Mouse (Mus musculus): ENCODE results near the gene Ngdn. TPM values are rescaled to one million over a fixed set of nuclear protein-coding genes. Genes with fewer than 3 reads are reported as not detected.
"Not testable (repeated sequence)": the region's sequence is repeated elsewhere in the genome, so short reads cannot be mapped to it uniquely, and the experiment has no call there.

Gene Ngdn
- 56.2 and 57.1 TPM in 2 replicates for polyA plus RNA-seq (2015; fragmentation: Nextera tagmentation; extraction: Ambion mirVana)

DNA sequence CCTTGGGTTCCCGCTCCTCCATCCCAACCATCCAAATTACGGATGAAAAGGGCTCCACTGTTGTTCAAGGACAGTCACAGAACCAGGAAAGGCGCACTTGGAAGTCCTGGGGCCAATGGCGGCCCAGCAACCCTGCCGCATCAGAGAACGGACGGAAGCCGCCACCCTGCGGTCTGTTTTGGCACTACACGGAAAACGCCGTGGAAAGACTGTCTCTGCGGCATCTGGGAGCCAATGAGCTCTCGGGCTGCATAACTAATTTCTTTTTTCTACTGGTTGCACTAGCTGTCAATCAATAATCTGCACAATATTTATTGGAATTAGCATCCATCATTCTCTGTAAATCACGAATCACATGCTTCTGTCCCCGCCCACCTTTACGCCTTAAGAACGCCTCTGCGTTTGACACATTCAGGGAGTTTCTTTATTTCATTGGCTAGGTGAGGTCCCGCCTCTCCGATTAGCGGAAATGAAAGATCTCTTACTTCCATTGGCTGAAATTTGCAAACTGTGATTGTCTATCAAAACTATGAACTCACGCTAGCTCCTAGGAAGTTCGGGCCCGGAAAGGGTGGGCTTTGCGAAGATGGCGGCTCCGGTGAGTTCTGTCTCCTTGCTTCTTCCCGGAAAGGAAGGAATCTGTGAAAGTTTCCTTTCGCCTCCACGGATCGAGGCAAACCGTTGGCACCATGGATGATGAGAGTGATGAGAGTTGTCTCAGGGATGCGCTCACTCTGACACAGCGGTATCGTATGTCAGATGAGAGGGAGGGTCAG lies at the start of gene Ngdn:
Gene Ngdn, plus strand, starts transcription at position 464 of the 776 bp plus-strand sequence.
- peaks cover 4% of the 10 kb centered on the region; the same call in 1 of the 2 replicates for H3K4me1 ChIP-seq (replicated peaks)
- peak within 1 kb of the TSS; percentile 78 for H3K4me3 ChIP-seq
- WGBS: under 1% methylated on average over 36 of the region's 36 CpGs
- peak; percentile 94 for ATAC-seq (replicated peaks; ENCODE audit: insufficient number of reproducible peaks, insufficient read depth, low FRiP score, low read depth)
- peak within 1 kb of the TSS; percentile 95 for H3K27ac ChIP-seq
- peak within 1 kb of the TSS; percentile 75 for H3K4me2 ChIP-seq
- H3K27me3 ChIP-seq: no peaks in the 10 kb centered on the region
- H3K9ac ChIP-seq: peak within 1 kb of the TSS; percentile 79
- no peaks in the 10 kb centered on the region for H3K9me3 ChIP-seq (replicated peaks)
- H3K36me3 ChIP-seq: peaks cover 17% of the 10 kb centered on the region

DNA sequence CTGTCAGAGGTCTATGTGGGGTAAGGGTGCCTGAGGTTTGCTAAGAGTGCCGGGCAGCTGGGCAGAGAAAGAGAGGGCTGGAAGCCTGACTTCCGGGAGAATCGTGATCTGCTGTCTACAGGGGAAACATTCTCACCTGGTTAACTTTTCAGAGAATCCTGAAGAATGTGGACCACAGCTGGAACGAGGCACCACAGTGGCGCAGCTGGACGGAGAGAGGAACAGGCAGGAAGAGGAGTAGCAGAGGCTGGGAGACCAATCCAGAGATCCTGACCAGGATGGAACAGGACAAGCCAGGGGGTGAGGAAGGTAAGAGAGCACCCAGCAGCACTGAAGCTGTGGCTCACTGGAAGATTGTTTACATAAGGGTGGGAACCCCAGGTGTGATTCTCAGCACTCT lies 49.6 kb upstream of the Ngdn start:
- 36% methylated on average over 6 of the region's 6 CpGs for WGBS
- Histone ChIP-seq H3K36me3 (peaks cover 4% of the 10 kb centered on the region; the same call in 1 of the 2 replicates), H3K4me1 (replicated peaks) (peaks cover 47% of the 10 kb centered on the region), H3K27me3 (no peaks in the 10 kb centered on the region), H3K4me3 (peak overlapping the region; percentile 51), H3K4me2 (peak overlapping the region; percentile 56), H3K9ac (peak overlapping the region; percentile 46), H3K27ac (peak overlapping the region; percentile 90), H3K9me3 (replicated peaks) (no peaks in the 10 kb centered on the region)
- ATAC-seq (replicated peaks; ENCODE audit: insufficient number of reproducible peaks, insufficient read depth, low FRiP score, low read depth): no peak

DNA sequence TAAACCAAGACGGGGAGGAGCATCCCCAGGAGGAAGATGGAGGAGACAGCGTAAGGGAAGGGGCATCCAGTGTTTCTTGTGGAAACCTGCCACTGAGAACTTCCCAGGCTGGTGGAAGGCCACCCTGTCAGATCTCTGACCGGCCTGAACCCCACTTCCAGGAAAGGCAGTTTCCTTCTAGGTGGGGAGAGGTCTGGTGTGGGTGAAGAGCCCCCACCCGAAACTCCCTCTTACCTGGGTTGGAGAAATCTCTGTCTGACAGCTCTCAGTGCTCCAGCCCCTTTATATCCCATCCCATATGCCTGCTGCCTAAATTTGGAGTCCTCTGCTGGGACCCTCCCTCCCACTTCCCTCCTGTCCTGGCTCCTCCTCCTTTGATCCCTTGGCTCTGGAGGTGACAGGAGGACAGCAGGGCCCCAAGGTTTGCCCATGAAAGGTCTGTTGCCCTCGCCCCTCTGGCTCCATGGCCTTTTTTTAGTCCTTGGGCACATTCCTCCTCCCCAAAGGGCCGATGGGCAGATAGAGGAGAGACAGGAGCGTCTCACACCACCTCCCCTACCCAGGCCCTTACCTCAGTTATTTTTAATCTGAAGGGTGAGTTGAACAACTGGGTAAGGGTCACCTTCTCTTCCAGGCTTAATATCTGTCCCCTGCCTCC lies 48.8 kb upstream of the Ngdn start, which contains the start of gene Myh6:
Gene Myh6, minus strand, starts transcription at position 608 of the 658 bp plus-strand sequence.
- Histone ChIP-seq H3K36me3 (peaks cover 10% of the 10 kb centered on the region), H3K4me1 (replicated peaks) (peaks cover 39% of the 10 kb centered on the region), H3K9me3 (replicated peaks) (no peaks in the 10 kb centered on the region), H3K4me2 (peak within 1 kb of the TSS; percentile 56), H3K4me3 (peak within 1 kb of the TSS; percentile 51), H3K9ac (peak within 1 kb of the TSS; percentile 46), H3K27ac (peak within 1 kb of the TSS; percentile 90), H3K27me3 (no peaks in the 10 kb centered on the region)
- 38% methylated on average over 7 of the region's 7 CpGs for WGBS
- ATAC-seq (replicated peaks; ENCODE audit: insufficient number of reproducible peaks, insufficient read depth, low FRiP score, low read depth): peak; percentile 41

DNA sequence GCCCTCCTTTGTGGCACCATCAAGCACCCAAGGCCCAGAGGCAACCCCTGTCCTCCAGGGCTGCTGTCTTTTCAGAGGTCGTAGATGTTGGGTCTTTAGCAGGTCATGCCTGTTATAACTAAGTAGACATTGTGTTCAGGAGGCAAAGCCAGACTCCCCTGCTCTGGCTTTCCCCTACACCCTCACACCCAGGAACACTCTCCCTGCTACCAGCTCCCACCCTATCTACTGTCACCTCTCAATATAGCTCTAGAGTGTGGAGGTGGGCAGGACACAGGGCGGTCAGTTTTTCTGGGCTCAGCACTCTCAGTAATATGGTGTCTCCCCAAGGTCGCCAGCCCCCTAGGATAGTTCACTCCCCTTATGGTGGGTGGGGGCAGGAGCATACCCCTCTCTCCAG lies 47.4 kb upstream of the Ngdn start:
- H3K4me1 ChIP-seq (replicated peaks): peaks cover 40% of the 10 kb centered on the region
- WGBS: 42% methylated on average over 3 of the region's 3 CpGs
- H3K27me3 ChIP-seq: no peaks in the 10 kb centered on the region
- peaks cover 22% of the 10 kb centered on the region for H3K36me3 ChIP-seq
- no peaks in the 10 kb centered on the region for H3K9me3 ChIP-seq (replicated peaks)
- peak overlapping the region; percentile 32 for H3K9ac ChIP-seq
- peak; percentile 7; the same call in 1 of the 2 replicates for ATAC-seq (replicated peaks; ENCODE audit: insufficient number of reproducible peaks, insufficient read depth, low FRiP score, low read depth)
- no peak overlapping the region for H3K4me3 ChIP-seq
- H3K4me2 ChIP-seq: peak overlapping the region; percentile 56
- peak overlapping the region; percentile 90 for H3K27ac ChIP-seq

DNA sequence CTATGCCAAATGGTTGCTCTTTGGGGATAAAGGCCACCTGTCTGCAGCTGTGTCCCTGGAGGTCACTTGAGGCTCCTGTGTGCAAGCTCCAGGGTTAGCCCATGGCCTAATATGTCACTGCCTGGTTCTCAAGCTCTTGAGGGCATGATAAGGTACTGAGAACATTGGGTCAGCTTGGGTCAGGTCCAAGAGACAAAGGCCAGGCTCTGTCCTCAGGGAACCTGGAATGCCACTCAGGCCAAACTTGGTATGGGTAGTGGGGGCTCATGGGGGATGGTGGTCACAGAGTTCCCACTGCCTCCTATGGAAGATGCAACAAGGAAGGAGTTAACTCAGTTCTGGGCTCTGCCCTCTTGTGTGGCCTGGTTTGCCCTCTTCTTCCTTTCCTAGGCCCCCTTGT lies 46.9 kb upstream of the Ngdn start:
- H3K9me3 ChIP-seq (replicated peaks): no peaks in the 10 kb centered on the region
- H3K4me3 ChIP-seq: no peak overlapping the region
- peak overlapping the region; percentile 32; the same call in 1 of the 2 replicates for H3K9ac ChIP-seq
- H3K4me2 ChIP-seq: no peak overlapping the region
- H3K27ac ChIP-seq: peak overlapping the region; percentile 90
- peaks cover 26% of the 10 kb centered on the region for H3K36me3 ChIP-seq
- ATAC-seq (replicated peaks; ENCODE audit: insufficient number of reproducible peaks, insufficient read depth, low FRiP score, low read depth): peak; percentile 48
- peaks cover 42% of the 10 kb centered on the region for H3K4me1 ChIP-seq (replicated peaks)
- H3K27me3 ChIP-seq: no peaks in the 10 kb centered on the region

DNA sequence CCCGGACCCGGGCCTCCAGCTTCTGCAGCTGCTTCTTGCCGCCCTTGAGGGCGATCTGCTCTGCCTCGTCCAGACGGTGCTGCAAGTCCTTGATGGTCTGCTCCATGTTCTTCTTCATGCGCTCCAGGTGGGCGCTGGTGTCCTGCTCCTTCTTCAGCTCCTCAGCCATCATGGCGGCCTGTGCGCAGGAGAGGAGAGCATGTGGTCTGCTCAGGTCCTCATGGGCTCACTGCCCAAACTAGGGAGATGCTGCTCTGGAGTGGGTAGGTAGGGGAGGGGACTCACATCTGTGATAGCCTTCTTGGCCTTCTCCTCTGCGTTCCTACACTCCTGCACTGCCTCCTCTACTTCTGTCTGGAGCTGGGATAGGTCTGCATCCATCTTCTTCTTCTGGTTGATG lies 42.5 kb upstream of the Ngdn start:
- not testable (repeated sequence) for H3K9ac ChIP-seq; ATAC-seq (replicated peaks; ENCODE audit: insufficient number of reproducible peaks, insufficient read depth, low FRiP score, low read depth); H3K4me2 ChIP-seq; H3K9me3 ChIP-seq (replicated peaks); H3K4me3 ChIP-seq; H3K27me3 ChIP-seq
- 76% methylated on average over 11 of the region's 11 CpGs for WGBS
- Histone ChIP-seq H3K36me3 (peaks cover 49% of the 10 kb centered on the region), H3K4me1 (replicated peaks) (peaks cover 39% of the 10 kb centered on the region), H3K27ac (peak overlapping the region; percentile 90)

DNA sequence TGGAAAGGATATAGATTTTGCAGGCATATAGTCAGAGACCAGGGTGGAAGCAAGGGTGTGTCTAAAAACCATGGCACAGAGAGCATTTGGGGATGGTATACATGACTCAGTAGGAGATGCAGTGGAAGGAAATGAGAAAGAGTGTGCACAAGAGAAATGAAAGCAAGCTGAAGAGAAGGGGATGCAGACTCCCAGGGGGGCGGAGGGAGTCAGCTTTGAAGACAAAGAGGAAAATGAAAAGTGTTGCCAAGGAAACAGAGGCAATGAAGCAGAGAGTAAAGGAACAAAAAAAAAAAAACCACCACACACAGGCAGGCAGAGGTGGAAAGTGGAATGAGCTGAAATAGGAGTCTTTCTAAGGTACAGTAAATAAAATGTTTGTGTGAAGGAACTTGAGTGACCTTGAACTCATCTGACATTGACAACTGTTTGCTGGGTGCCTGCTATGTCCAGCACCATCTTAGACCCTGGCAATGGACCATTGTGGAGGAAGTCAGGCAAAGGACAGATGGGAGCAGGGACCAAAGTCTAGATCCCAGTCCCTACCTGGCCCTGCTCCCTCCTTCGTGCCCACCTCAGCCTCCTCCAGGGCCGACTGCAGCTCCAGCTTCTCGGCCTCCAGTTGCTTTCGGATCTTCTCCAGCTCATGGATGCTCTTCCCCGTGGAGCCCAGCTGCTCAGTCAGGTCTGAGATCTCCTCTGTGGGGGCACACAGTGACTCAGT lies 41.0 kb upstream of the Ngdn start:
- H3K27me3 ChIP-seq: no peaks in the 10 kb centered on the region
- no peak overlapping the region for H3K4me2 ChIP-seq
- no peak overlapping the region for H3K4me3 ChIP-seq
- H3K9me3 ChIP-seq (replicated peaks): no peaks in the 10 kb centered on the region
- H3K9ac ChIP-seq: peak overlapping the region; percentile 43
- peaks cover 50% of the 10 kb centered on the region for H3K36me3 ChIP-seq
- WGBS: 64% methylated on average over 6 of the region's 6 CpGs
- H3K27ac ChIP-seq: peak overlapping the region; percentile 90
- ATAC-seq (replicated peaks; ENCODE audit: insufficient number of reproducible peaks, insufficient read depth, low FRiP score, low read depth): no peak
- peaks cover 34% of the 10 kb centered on the region for H3K4me1 ChIP-seq (replicated peaks)

DNA sequence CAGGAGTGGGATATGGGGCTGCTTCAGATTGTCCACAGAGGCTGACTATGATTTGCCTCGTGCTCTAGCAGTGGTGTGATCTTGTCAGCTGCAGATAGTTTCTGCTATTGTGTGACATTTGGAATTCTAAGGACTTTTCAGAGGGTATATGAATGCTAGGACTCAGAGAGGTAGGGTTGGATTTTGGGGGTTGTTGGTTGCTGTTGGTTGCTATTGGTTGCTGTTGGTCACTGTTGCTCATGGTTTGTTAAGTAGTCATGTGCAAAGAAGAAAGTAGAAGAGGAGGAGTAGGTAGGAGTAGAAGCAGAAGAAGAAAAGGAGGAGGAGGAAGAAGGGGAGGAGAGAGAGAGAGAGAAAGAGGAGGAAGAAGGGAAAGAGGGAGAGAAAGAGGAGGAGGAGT lies 38.6 kb upstream of the Ngdn start, which contains the start of gene Gm17428:
Gene Gm17428, plus strand, starts transcription at position 301 of the 400 bp plus-strand sequence.
- 28% methylated on average over 1 of the region's 1 CpGs for WGBS
- H3K4me2 ChIP-seq: 0 out of 2 replicates have a peak within 1 kb of the TSS, but pooled peaks have one; percentile 16
- H3K9ac ChIP-seq: peak within 1 kb of the TSS; percentile 10; the same call in 1 of the 2 replicates
- H3K27ac ChIP-seq: peak within 1 kb of the TSS; percentile 66
- peaks cover 38% of the 10 kb centered on the region for H3K36me3 ChIP-seq
- H3K4me3 ChIP-seq: no peak within 1 kb of the TSS
- H3K27me3 ChIP-seq: no peaks in the 10 kb centered on the region
- ATAC-seq (replicated peaks; ENCODE audit: insufficient number of reproducible peaks, insufficient read depth, low FRiP score, low read depth): no peak
- no peaks in the 10 kb centered on the region for H3K9me3 ChIP-seq (replicated peaks)
- H3K4me1 ChIP-seq (replicated peaks): peaks cover 26% of the 10 kb centered on the region

DNA sequence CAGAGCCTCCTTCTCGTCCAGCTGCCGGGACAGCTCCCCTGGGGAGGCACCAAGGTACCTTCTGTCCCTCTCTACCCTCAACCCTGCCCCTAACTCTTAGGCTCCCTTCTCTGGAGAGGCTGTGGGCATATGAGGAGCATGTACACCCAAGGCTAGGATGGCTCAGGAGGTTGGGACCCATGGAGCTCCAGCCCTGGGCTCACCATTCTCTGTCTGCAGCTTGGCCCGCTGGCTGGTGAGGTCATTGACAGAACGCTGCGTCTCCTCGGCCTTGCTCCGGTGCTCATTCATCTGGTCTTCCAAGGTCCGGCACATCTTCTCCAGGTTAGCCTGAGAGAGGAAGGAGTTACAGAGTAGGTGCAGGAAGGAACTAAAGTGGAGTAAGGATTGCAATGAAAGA lies 36.6 kb upstream of the Ngdn start:
- Histone ChIP-seq H3K4me2 (peak overlapping the region; percentile 39), H3K27me3 (no peaks in the 10 kb centered on the region), H3K9me3 (replicated peaks) (no peaks in the 10 kb centered on the region), H3K4me1 (replicated peaks) (peaks cover 14% of the 10 kb centered on the region), H3K4me3 (0 out of 2 replicates have a peak overlapping the region, but pooled peaks have one; percentile 5), H3K27ac (peak overlapping the region; percentile 66), H3K36me3 (peaks cover 21% of the 10 kb centered on the region), H3K9ac (peak overlapping the region; percentile 44)
- 66% methylated on average over 8 of the region's 8 CpGs for WGBS
- ATAC-seq (replicated peaks; ENCODE audit: insufficient number of reproducible peaks, insufficient read depth, low FRiP score, low read depth): no peak

DNA sequence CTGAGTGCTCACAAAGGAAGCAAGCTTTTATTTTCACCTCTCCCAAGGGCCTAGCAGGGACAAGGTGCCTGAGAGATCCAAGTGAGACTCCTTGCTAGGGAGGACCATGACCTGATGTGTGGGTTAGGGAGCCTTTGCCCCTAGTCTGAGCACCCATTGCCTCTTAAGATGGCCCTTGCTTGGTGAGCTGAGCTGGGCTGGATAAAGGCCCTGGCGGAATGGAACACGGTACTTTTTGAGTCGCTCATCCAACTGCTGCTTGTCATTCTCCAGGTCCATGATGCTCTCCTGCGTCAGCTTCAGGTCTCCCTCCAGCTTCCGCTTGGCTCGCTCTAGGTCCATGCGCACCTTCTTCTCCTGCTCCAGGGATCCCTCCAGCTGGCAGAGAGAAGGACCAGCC lies 33.3 kb upstream of the Ngdn start:
- Histone ChIP-seq H3K4me3 (peak overlapping the region; percentile 21), H3K4me2 (peak overlapping the region; percentile 65)
- 71% methylated on average over 7 of the region's 7 CpGs for WGBS

More for the DNA sequence above, 33.3 kb upstream of the Ngdn start:
- H3K27me3 ChIP-seq: no peaks in the 10 kb centered on the region
- peak overlapping the region; percentile 70 for H3K9ac ChIP-seq
- H3K9me3 ChIP-seq (replicated peaks): no peaks in the 10 kb centered on the region
- ATAC-seq (replicated peaks; ENCODE audit: insufficient number of reproducible peaks, insufficient read depth, low FRiP score, low read depth): no peak
- peaks cover 11% of the 10 kb centered on the region; the same call in 1 of the 2 replicates for H3K36me3 ChIP-seq
- H3K27ac ChIP-seq: peak overlapping the region; percentile 99
- peaks cover 2% of the 10 kb centered on the region for H3K4me1 ChIP-seq (replicated peaks)

Measured in heart, embryonic 15.5 days (tissue).